Mouse (Mus musculus) E14TG2a.4 (cell line): Measurements from ENCODE around the gene H60b.
"Not testable (repeated sequence)": the region's sequence is repeated elsewhere in the genome, so short reads cannot be mapped to it uniquely, and the experiment has no call there.

Source experiments
- CTCF ChIP-seq: conservative IDR thresholded peaks from 2 replicates; pipeline ENCODE4 v1.5.1; 2014; ENCODE audit warnings: low read length
- NANOG ChIP-seq: IDR thresholded peaks from 2 replicates; pipeline ENCODE4 v1.6.1; 2014; ENCODE audit warnings: borderline replicate concordance, low read length, mixed read lengths

DNA sequence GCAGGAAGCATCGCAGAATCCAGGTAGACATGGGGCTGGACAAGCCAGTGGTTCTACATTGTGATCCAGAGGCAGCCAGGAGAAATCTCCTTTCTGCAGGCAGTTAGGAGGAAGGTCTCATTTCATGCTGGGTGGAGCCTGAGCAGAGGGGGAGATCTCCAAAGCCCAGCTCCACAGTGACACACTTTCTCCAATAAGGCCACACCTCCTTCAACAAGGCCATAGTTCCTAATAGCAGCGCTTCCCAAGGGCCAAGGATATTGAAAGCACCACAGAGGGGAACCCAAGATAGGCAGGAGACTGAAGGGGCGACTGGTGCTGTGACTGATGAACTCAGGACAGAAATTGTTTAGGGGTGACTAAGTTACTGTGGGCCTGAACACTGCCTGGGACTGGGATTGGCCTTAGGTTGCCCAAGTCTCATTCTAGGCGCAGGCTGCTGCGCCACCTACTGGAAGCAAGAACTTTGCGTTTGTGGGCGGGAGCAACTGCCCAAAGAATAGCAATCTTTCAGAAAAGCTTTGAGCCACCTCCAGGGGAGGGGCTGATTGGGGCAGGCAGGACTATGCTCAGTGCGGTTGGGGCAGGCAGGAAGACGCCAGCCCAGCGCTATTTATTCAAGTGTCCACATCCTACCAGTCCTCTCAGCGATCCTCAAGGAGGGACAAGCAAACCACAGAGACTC is 53.8 kb downstream of the H60b start:
- TF ChIP-seq NANOG, result not testable (repeated sequence)
- peak; percentile 47 for TF ChIP-seq CTCF
